Mouse (Mus musculus) forebrain, embryonic 14.5 days (tissue): Measurements from ENCODE around the gene Ino80b. TPM values are rescaled to one million over a fixed set of nuclear protein-coding genes. Genes with fewer than 3 reads are reported as not detected.
"Not testable (repeated sequence)": the region's sequence is repeated elsewhere in the genome, so short reads cannot be mapped to it uniquely, and the experiment has no call there.

ENCODE experiments used
- ATAC-seq: fragments of 200-750 bp; cut with Nextera tagmentation; 2 replicates; pipeline ENCODE4 v1.8.0; 2017; ENCODE audit warnings: mild to moderate bottlenecking, moderate library complexity
- DNase-seq: peaks from one replicate; pipeline ENCODE4 v3.0.0-alpha.2; 2015; ENCODE audit warnings: low spot score
- H3K27ac ChIP-seq: fragments of 300-500 bp; sonication (generic); 2 replicates; pipeline ENCODE4 v1.5.1; 2014; ENCODE audit warnings: low read depth, mild to moderate bottlenecking, control low read depth, low read length, moderate library complexity
- H3K27me3 ChIP-seq: fragments of 300-500 bp; sonication (generic); replicated peaks from 2 replicates; pipeline ENCODE4 v1.6.1; 2014; ENCODE audit warnings: low read length, control low read depth, mixed read lengths; ENCODE audit not compliant: control insufficient read depth, insufficient read depth
- H3K36me3 ChIP-seq: fragments of 300-500 bp; sonication (generic); 2 replicates; pipeline ENCODE4 v1.6.1; 2014; ENCODE audit warnings: low read length, control low read depth; ENCODE audit not compliant: control insufficient read depth, insufficient read depth
- H3K4me1 ChIP-seq: fragments of 300-500 bp; sonication (generic); 2 replicates; pipeline ENCODE4 v1.6.1; 2014; ENCODE audit warnings: antibody characterized with exemption, low read length, control low read depth; ENCODE audit not compliant: control insufficient read depth, insufficient read depth
- H3K4me2 ChIP-seq: fragments of 300-500 bp; sonication (generic); 2 replicates; pipeline ENCODE4 v1.6.1; 2014; ENCODE audit warnings: mild to moderate bottlenecking, control low read depth, low read length
- H3K4me3 ChIP-seq: fragments of 300-500 bp; sonication (generic); 2 replicates; pipeline ENCODE4 v1.5.1; 2014; ENCODE audit warnings: low read depth, low read length, control low read depth
- H3K9ac ChIP-seq: fragments of 300-500 bp; sonication (generic); 2 replicates; pipeline ENCODE4 v1.6.1; 2014; ENCODE audit warnings: mild to moderate bottlenecking, low read length, control low read depth, moderate library complexity
- H3K9me3 ChIP-seq: fragments of 300-500 bp; sonication (generic); replicated peaks from 2 replicates; pipeline ENCODE4 v1.6.1; 2016; ENCODE audit warnings: low read length, control low read depth, mixed read lengths; ENCODE audit not compliant: control insufficient read depth
- WGBS: fragments of 180-500 bp; shearing (Covaris S2); extraction: QIAGEN DNeasy Blood & Tissue Kit; methylation state at CpG from one replicate; pipeline ENCODE4 v1.1.7; 2014; 5-methylcytosine and 5-hydroxymethylcytosine counted together
- polyA plus RNA-seq: library from polyadenylated mRNA; unstranded; fragments of >200 nt; fragmentation: Nextera tagmentation; extraction: Ambion mirVana; gene quantifications from 2 replicates; pipeline ENCODE4 v1.2.1, GENCODE M21; 2014

The Ino80b gene
- polyA plus RNA-seq, 1 experiment from 2014 or later: 15.6 TPM

DNA sequence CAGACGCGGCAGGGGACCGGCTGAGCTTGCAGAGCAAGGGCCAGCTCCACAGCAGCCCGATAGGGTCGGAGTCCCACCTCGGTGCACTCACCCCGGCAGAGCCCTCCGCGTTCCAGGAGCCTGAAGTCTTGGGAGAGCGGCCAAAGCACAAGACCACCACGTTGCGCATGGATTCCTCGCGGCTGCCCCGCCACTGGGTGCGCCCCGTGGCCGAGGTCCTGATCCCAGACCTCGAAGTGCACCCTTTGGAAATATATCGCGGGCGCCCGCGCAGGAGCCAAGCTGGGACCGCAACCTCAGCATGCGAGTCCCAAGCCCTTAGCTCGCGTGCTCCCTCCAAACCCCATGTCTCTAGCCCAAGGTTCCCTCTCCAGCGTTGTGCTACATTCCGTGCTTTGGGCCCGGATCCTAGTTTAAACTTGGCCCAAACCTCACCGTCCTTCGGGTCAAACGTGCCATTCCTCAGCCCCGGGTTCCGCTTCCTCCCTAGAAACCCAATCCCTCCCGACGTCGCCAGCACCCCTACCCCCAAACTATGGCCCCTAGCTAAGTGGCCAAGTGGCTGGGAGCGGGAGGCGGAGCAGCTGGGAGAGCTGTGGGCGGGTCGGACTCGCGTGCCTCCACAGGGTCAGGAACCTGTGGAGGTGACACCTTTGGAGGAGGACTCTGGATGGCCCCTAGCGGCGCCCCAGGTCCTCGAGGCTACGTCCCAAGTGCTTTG lies 36.9 kb upstream of the Ino80b start:
- peak overlapping the region; percentile 41 for H3K4me2 ChIP-seq
- H3K36me3 ChIP-seq: no peaks in the 10 kb centered on the region
- H3K4me1 ChIP-seq: peaks cover 14% of the 10 kb centered on the region
- peak overlapping the region; percentile 37 for H3K9ac ChIP-seq
- H3K9me3 ChIP-seq: no peaks in the 10 kb centered on the region
- peak overlapping the region; percentile 18 for H3K4me3 ChIP-seq
- peaks cover 36% of the 10 kb centered on the region for H3K27me3 ChIP-seq
- no peak overlapping the region for H3K27ac ChIP-seq
- DNase-seq (no peak), ATAC-seq (no peak)
- under 1% methylated on average over 49 of the region's 49 CpGs for WGBS

GRCm38 (mm10) chr6:83161442-83161841 lies 36.2 kb upstream of the Ino80b start:
- Histone ChIP-seq H3K9me3 (no peaks in the 10 kb centered on the region), H3K4me3 (peak overlapping the region; percentile 18; the same call in 1 of the 2 replicates), H3K36me3 (no peaks in the 10 kb centered on the region), H3K9ac (peak overlapping the region; percentile 37; the same call in 1 of the 2 replicates), H3K27ac (no peak overlapping the region), H3K4me2 (peak overlapping the region; percentile 41), H3K27me3 (peaks cover 36% of the 10 kb centered on the region), H3K4me1 (peaks cover 8% of the 10 kb centered on the region)
- WGBS: 10% methylated on average over 19 of the region's 19 CpGs
- DNase-seq (no peak), ATAC-seq (no peak)

DNA sequence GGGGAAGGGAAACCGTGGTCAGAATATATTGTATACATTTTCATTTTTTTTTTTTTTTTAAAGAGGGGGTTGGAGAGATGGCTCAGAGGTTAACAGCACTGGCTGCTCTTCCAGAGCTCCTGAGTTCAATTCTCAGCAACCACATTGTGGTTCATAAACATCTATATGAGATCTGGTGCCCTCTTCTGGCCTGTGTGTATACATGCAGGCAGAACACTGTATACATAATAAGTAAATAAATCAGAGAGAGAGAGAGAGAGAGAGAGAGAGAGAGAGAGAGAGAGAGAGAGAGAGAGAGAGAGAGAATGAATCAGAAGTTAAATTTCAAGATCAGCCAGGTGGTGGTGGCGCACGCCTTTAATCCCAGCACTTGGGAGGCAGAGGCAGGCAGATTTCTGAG lies 34.2 kb upstream of the Ino80b start:
- H3K36me3 ChIP-seq, H3K27ac ChIP-seq, H3K4me3 ChIP-seq, H3K9me3 ChIP-seq, H3K9ac ChIP-seq, ATAC-seq, H3K4me1 ChIP-seq, H3K4me2 ChIP-seq: not testable (repeated sequence)
- 11% methylated on average over 3 of the region's 3 CpGs for whole genome bisulfite sequencing
- peak; percentile 87 for DNase-seq
- peaks cover 36% of the 10 kb centered on the region for H3K27me3 ChIP-seq

- DNase-seq (peak; percentile 92), ATAC-seq (peak; percentile 97)
- Histone ChIP-seq H3K27ac (peak within 1 kb of the TSS; percentile 2; the same call in 1 of the 2 replicates), H3K36me3 (peaks cover 13% of the 10 kb centered on the region; the same call in 1 of the 2 replicates), H3K9me3 (no peaks in the 10 kb centered on the region), H3K4me3 (peak within 1 kb of the TSS; percentile 52), H3K9ac (peak within 1 kb of the TSS; percentile 68), H3K4me1 (peaks cover 6% of the 10 kb centered on the region; the same call in 1 of the 2 replicates), H3K4me2 (peak within 1 kb of the TSS; percentile 80), H3K27me3 (peaks cover 13% of the 10 kb centered on the region)
- WGBS: 0% methylated on average over 32 of the region's 32 CpGs
Observed at GRCm38 (mm10) chr6:83156259-83156684, 31.0 kb upstream of the Ino80b start, which contains the start of the genes Wdr54 and 1700003E16Rik. TSS of gene Wdr54 (minus strand) at chr6:83156397. TSS of gene 1700003E16Rik (plus strand) at chr6:83156404.

GRCm38 (mm10) chr6:83155552-83156238 lies 30.5 kb upstream of the Ino80b start:
- Histone ChIP-seq H3K9me3 (no peaks in the 10 kb centered on the region), H3K4me1 (peaks cover 6% of the 10 kb centered on the region; the same call in 1 of the 2 replicates), H3K27me3 (peaks cover 8% of the 10 kb centered on the region), H3K27ac (0 out of 2 replicates have a peak overlapping the region, but pooled peaks have one; percentile 2), H3K36me3 (peaks cover 13% of the 10 kb centered on the region; the same call in 1 of the 2 replicates), H3K9ac (peak overlapping the region; percentile 68), H3K4me2 (peak overlapping the region; percentile 80), H3K4me3 (peak overlapping the region; percentile 52)
- 8% methylated on average over 23 of the region's 23 CpGs for WGBS
- DNase-seq: no peak
- ATAC-seq: peak; percentile 37

DNA sequence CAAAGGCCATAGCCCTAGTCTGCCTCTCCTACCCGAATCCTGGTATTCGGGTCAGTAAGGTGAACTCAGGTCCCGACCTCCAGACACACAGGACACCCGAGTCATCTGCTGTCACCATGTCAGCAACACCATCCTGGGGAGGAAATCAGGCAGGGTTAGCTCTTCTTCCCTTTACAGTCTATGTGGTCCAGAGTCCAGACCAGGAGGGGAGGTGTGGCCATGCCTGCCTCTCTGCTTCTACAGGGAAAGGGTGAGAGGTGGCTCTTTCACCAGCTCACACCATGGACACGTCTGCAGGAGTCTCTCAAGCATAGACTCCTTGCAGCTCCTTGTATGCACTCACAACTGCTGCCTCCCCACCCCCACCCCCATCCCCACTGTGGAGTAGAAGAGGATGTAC lies 28.3 kb upstream of the Ino80b start:
- WGBS: 79% methylated on average over 5 of the region's 5 CpGs
- no peak for ATAC-seq

GRCm38 (mm10) chr6:83153038-83153437 lies 27.8 kb upstream of the Ino80b start:
- WGBS: 88% methylated on average over 12 of the region's 12 CpGs
- no peak overlapping the region for H3K4me3 ChIP-seq
- no peaks in the 10 kb centered on the region for H3K9me3 ChIP-seq
- H3K27ac ChIP-seq: no peak overlapping the region
- H3K4me1 ChIP-seq: peaks cover 6% of the 10 kb centered on the region; the same call in 1 of the 2 replicates
- H3K36me3 ChIP-seq: peaks cover 13% of the 10 kb centered on the region; the same call in 1 of the 2 replicates
- no peak overlapping the region for H3K4me2 ChIP-seq
- DNase-seq (no peak), ATAC-seq (no peak)
- H3K9ac ChIP-seq: no peak overlapping the region
- H3K27me3 ChIP-seq: no peaks in the 10 kb centered on the region

More for the DNA sequence above, 28.3 kb upstream of the Ino80b start:
- Histone ChIP-seq H3K9ac (no peak overlapping the region), H3K27me3 (no peaks in the 10 kb centered on the region), H3K4me2 (no peak overlapping the region), H3K9me3 (no peaks in the 10 kb centered on the region), H3K36me3 (peaks cover 13% of the 10 kb centered on the region; the same call in 1 of the 2 replicates), H3K27ac (no peak overlapping the region), H3K4me1 (peaks cover 6% of the 10 kb centered on the region; the same call in 1 of the 2 replicates), H3K4me3 (no peak overlapping the region)
- no peak for DNase-seq

- ATAC-seq (no peak), DNase-seq (no peak)
- Histone ChIP-seq H3K9ac (no peak overlapping the region; the same call in 1 of the 2 replicates), H3K4me1 (peaks cover 6% of the 10 kb centered on the region; the same call in 1 of the 2 replicates), H3K27me3 (no peaks in the 10 kb centered on the region), H3K36me3 (peaks cover 13% of the 10 kb centered on the region; the same call in 1 of the 2 replicates), H3K4me2 (no peak overlapping the region), H3K4me3 (no peak overlapping the region), H3K9me3 (no peaks in the 10 kb centered on the region), H3K27ac (no peak overlapping the region)
- 26% methylated on average over 8 of the region's 8 CpGs for WGBS
Observed at GRCm38 (mm10) chr6:83151721-83152120, 26.5 kb upstream of the Ino80b start.
